ENCODE assay signal across 9 mouse cellular contexts in genomic region chr1:180719951-180720689, GRCm38 (mm10). TPM values are rescaled to one million over a fixed set of nuclear protein-coding genes. Genes with fewer than 3 reads are reported as not detected.
DNase-seq lines count a peak whose midpoint lies in the region; ATAC-seq lines count a peak whose summit lies in the region.
"Had no signal": no experiment of that assay in that cellular context is flagged by ENCODE, and none has a peak within 500 bp of the region (broad histone marks: within the 10 kb centered on the region; RNA-seq: fewer than 3 reads in every experiment).

No protein-coding gene starts in this region.

- no peak overlapping the region for H3K4me2 ChIP-seq in liver, embryonic 12.5 days
- no peak overlapping the region for H3K4me2 ChIP-seq in intestine, embryonic 16.5 days (ENCODE audit: low read depth, low read length)
- no peak overlapping the region for H3K4me2 ChIP-seq in neural tube, embryonic 11.5 days (ENCODE audit: low read depth)
- H3K4me2 ChIP-seq: embryonic facial prominence, embryonic 15.5 days had no signal

- H3K27ac ChIP-seq in liver, embryonic 12.5 days, result no peak overlapping the region
- no peak overlapping the region for H3K27ac ChIP-seq in intestine, embryonic 16.5 days (ENCODE audit: low read length)
- no peak overlapping the region for H3K27ac ChIP-seq in neural tube, embryonic 11.5 days (ENCODE audit: low read depth, low read length)
- H3K27ac ChIP-seq: embryonic facial prominence, embryonic 15.5 days had no signal

- 44% methylated on average over 5 of the region's 5 CpGs for WGBS in liver, embryonic 12.5 days (ENCODE audit: insufficient replicate concordance)
- WGBS in intestine, embryonic 16.5 days, result 49% methylated on average over 5 of the region's 5 CpGs
- 44% methylated on average over 5 of the region's 5 CpGs for WGBS in neural tube, embryonic 11.5 days

- peaks cover 40% of the 10 kb centered on the region for H3K4me1 ChIP-seq in liver, embryonic 12.5 days
- H3K4me1 ChIP-seq in intestine, embryonic 16.5 days (ENCODE audit: control insufficient read depth, insufficient read depth, low read length), result 0 out of 2 replicates have a peak, but pooled peaks cover 3% of the 10 kb centered on the region
- H3K4me1 ChIP-seq in neural tube, embryonic 11.5 days (ENCODE audit: control insufficient read depth, insufficient read depth, low read length), result no peaks in the 10 kb centered on the region; the same call in 1 of the 2 replicates
- H3K4me1 ChIP-seq: embryonic facial prominence, embryonic 15.5 days had no signal

- no peak for ATAC-seq in liver, embryonic 12.5 days
- ATAC-seq in intestine, embryonic 16.5 days, result peak; percentile 30; the same call in 1 of the 2 replicates
- 0 out of 2 replicates have a peak, but pooled peaks have one; percentile 23 for ATAC-seq in neural tube, embryonic 11.5 days (ENCODE audit: insufficient read depth, low FRiP score, low TSS enrichment)

- H3K9me3 ChIP-seq in liver, embryonic 12.5 days (replicated peaks), result no peaks in the 10 kb centered on the region
- H3K9me3 ChIP-seq in intestine, embryonic 16.5 days (ENCODE audit: control insufficient read depth, low read length), result no peaks in the 10 kb centered on the region
- H3K9me3 ChIP-seq in neural tube, embryonic 11.5 days (ENCODE audit: control insufficient read depth, low read length), result no peaks in the 10 kb centered on the region
- H3K9me3 ChIP-seq: embryonic facial prominence, embryonic 15.5 days had no signal

- DNase-seq in liver, result peak; percentile 81
- DNase-seq in cerebellum, adult 8-10 months, result peak; percentile 83
- DNase-seq in frontal cortex, postnatal 25 days (ENCODE audit: low spot score in 2 of 2), result peak; percentile 66 to 77
- peak; percentile 90 for DNase-seq in left cerebral cortex, postnatal 4 days
- DNase-seq in neural tube, embryonic 11.5 days (ENCODE audit: low spot score), result peak; percentile 87
- DNase-seq in telencephalon, adult 2 months (ENCODE audit: low read depth, low spot score), result peak; percentile 12

- H3K36me3 ChIP-seq in liver, embryonic 12.5 days, result no peaks in the 10 kb centered on the region
- no peaks in the 10 kb centered on the region for H3K36me3 ChIP-seq in intestine, embryonic 16.5 days (ENCODE audit: control insufficient read depth, insufficient read depth, low read length)
- no peaks in the 10 kb centered on the region for H3K36me3 ChIP-seq in neural tube, embryonic 11.5 days (ENCODE audit: control insufficient read depth, insufficient read depth, low read length)
- H3K36me3 ChIP-seq: embryonic facial prominence, embryonic 15.5 days had no signal

- intact Hi-C loops in left cerebral cortex, postnatal 4 days (cut with DNase I), result no loop called here

- H3K9ac ChIP-seq in liver, embryonic 12.5 days, result no peak overlapping the region
- H3K9ac ChIP-seq in intestine, embryonic 16.5 days (ENCODE audit: low read depth, low read length), result no peak overlapping the region
- no peak overlapping the region for H3K9ac ChIP-seq in neural tube, embryonic 11.5 days (ENCODE audit: low read length)
- H3K9ac ChIP-seq: embryonic facial prominence, embryonic 15.5 days had no signal

- no peak overlapping the region for H3K4me3 ChIP-seq in liver, embryonic 12.5 days
- no peak overlapping the region for H3K4me3 ChIP-seq in intestine, embryonic 16.5 days (ENCODE audit: low read length)
- H3K4me3 ChIP-seq in neural tube, embryonic 11.5 days (ENCODE audit: low read depth, low read length), result no peak overlapping the region
- H3K4me3 ChIP-seq: embryonic facial prominence, embryonic 15.5 days had no signal

- no peaks in the 10 kb centered on the region for H3K27me3 ChIP-seq in liver, embryonic 12.5 days (replicated peaks)
- no peaks in the 10 kb centered on the region for H3K27me3 ChIP-seq in intestine, embryonic 16.5 days (replicated peaks; ENCODE audit: control insufficient read depth, insufficient read depth, low read length)
- H3K27me3 ChIP-seq in neural tube, embryonic 11.5 days (ENCODE audit: control insufficient read depth, insufficient read depth, low read length), result no peaks in the 10 kb centered on the region
- H3K27me3 ChIP-seq: embryonic facial prominence, embryonic 15.5 days had no signal

RNA-seq across cellular contexts. Expression of gene Acbd3, which starts 5.7 kb away (rescaled TPM):
- 13.9 and 15.6 TPM in 2 replicates for polyA plus RNA-seq in liver, embryonic 12.5 days (2016; fragmentation: Nextera tagmentation; extraction: Ambion mirVana)
- 17.1 and 17.5 TPM in 2 replicates for polyA plus RNA-seq in intestine, embryonic 16.5 days (2015; fragmentation: Nextera tagmentation; extraction: Ambion mirVana)
- total RNA-seq in left cerebral cortex, postnatal 4 days (2021), result 10 to 100 TPM; 39.4 to 42.5 TPM
- 23.1 and 24.6 TPM in 2 replicates for polyA plus RNA-seq in neural tube, embryonic 11.5 days (2014; fragmentation: Nextera tagmentation; extraction: Ambion mirVana)

RNA-seq across cellular contexts. Expression of gene Mixl1, which starts 23.3 kb away (rescaled TPM):
- 1.0 and 1.1 TPM in 2 replicates for polyA plus RNA-seq in liver, embryonic 12.5 days (2016; fragmentation: Nextera tagmentation; extraction: Ambion mirVana)
- 0.05 and 0.10 TPM in 2 replicates for polyA plus RNA-seq in intestine, embryonic 16.5 days (2015; fragmentation: Nextera tagmentation; extraction: Ambion mirVana)
- not detected for total RNA-seq in left cerebral cortex, postnatal 4 days (2021)
- polyA plus RNA-seq in neural tube, embryonic 11.5 days (2014; fragmentation: Nextera tagmentation; extraction: Ambion mirVana), result 0.09 and 0.27 TPM in 2 replicates

Comparison
In these comparisons a context has a peak if more than half of its experiments do, and no peak if none do; other contexts are left out.
1. DNase-seq: peak in every context shown above with its lines; median percentile 90 in left cerebral cortex, postnatal 4 days; 87 in neural tube, embryonic 11.5 days; 83 in cerebellum, adult 8-10 months; 81 in liver; 72 in frontal cortex, postnatal 25 days; 12 in telencephalon, adult 2 months.